Mouse (Mus musculus) CH12.LX (cell line): ENCODE results near the gene Usp18. TPM values are rescaled to one million over a fixed set of nuclear protein-coding genes. Genes with fewer than 3 reads are reported as not detected.

Source experiments
- DNase-seq: peaks from one replicate; pipeline ENCODE4 v3.0.0-alpha.2; 2013; ENCODE audit errors: extremely low read depth
- H3K27ac ChIP-seq: 2 replicates; pipeline ENCODE4 v1.5.1; 2012; ENCODE audit warnings: low read depth, mild to moderate bottlenecking, control low read depth, moderate library complexity; ENCODE audit not compliant: insufficient read depth
- H3K27me3 ChIP-seq: replicated peaks from 2 replicates; pipeline ENCODE3; 2012; ENCODE audit warnings: inconsistent platforms
- H3K36me3 ChIP-seq, 2 experiments: replicated peaks in 1 of 2; 2 replicates each; pipeline versions ENCODE3 to v1.6.1; 2012; ENCODE audit warnings: inconsistent platforms in 1 of 2, low read length in 1 of 2, mild to moderate bottlenecking in 1 of 2, mixed read lengths in 1 of 2, moderate library complexity in 1 of 2; ENCODE audit not compliant: control insufficient read depth in 1 of 2, insufficient read depth in 1 of 2
- H3K4me1 ChIP-seq, 2 experiments: 2 replicates each; pipeline ENCODE4 v1.6.1; 2012; ENCODE audit warnings: inconsistent platforms in 1 of 2, moderate library complexity in 1 of 2; ENCODE audit not compliant: insufficient read depth in 2 of 2, control insufficient read depth in 1 of 2
- H3K4me2 ChIP-seq: 2 replicates; pipeline ENCODE4 v1.6.1; 2012; ENCODE audit warnings: low read depth, mild to moderate bottlenecking, control low read depth; ENCODE audit not compliant: poor library complexity, insufficient read depth, severe bottlenecking
- H3K4me3 ChIP-seq, 3 experiments: fragments of 150-350 bp in 1 of 3; sonication (generic) in 1 of 3; replicated peaks in 1 of 3; 2 replicates each; pipeline versions ENCODE3 to v1.5.1; 2011 to 2012; ENCODE audit warnings: low read depth in 2 of 3, low read length in 2 of 3, mild to moderate bottlenecking in 2 of 3, moderate library complexity in 2 of 3, control low read depth in 1 of 3, improper control_type of control experiment in 1 of 3, inconsistent platforms in 1 of 3, mixed read lengths in 1 of 3; ENCODE audit not compliant: poor library complexity in 1 of 3
- H3K79me2 ChIP-seq: replicated peaks from 2 replicates; pipeline ENCODE4 v1.6.1; 2012; ENCODE audit warnings: mild to moderate bottlenecking, moderate library complexity; ENCODE audit not compliant: control insufficient read depth, poor library complexity, insufficient read depth, severe bottlenecking; ENCODE audit errors: extremely low read depth
- H3K9ac ChIP-seq: 2 replicates; pipeline ENCODE4 v1.6.1; 2012; ENCODE audit warnings: low read depth, mild to moderate bottlenecking, control low read depth, moderate library complexity; ENCODE audit not compliant: insufficient read depth
- H3K9me3 ChIP-seq: replicated peaks from 2 replicates; pipeline ENCODE3; 2012; ENCODE audit warnings: low read length, inconsistent platforms, mixed read lengths
- BHLHE40 ChIP-seq: IDR thresholded peaks from 2 replicates; pipeline ENCODE4 v1.6.1; 2011; ENCODE audit warnings: mild to moderate bottlenecking, low read depth, low read length, improper control_type of control experiment
- CHD1 ChIP-seq: IDR thresholded peaks from 2 replicates; pipeline ENCODE4 v1.6.1; 2012; ENCODE audit warnings: low read depth, low read length, improper control_type of control experiment, inconsistent platforms
- CHD2 ChIP-seq: IDR thresholded peaks from 2 replicates; pipeline ENCODE4 v1.6.1; 2011; ENCODE audit warnings: low read length, improper control_type of control experiment
- CTCF ChIP-seq, 2 experiments: IDR thresholded peaks in 1 of 2; conservative IDR thresholded peaks in 1 of 2; 2 replicates each; pipeline ENCODE4 v1.5.1; 2011 to 2012; ENCODE audit warnings: low read depth in 2 of 2, low read length in 2 of 2, improper control_type of control experiment in 1 of 2, inconsistent platforms in 1 of 2, mild to moderate bottlenecking in 1 of 2, moderate library complexity in 1 of 2
- E2F4 ChIP-seq: IDR thresholded peaks from 2 replicates; pipeline ENCODE4 v1.6.1; 2011; ENCODE audit warnings: low read depth, low read length, improper control_type of control experiment; ENCODE audit not compliant: insufficient replicate concordance
- ELF1 ChIP-seq: IDR thresholded peaks from 2 replicates; pipeline ENCODE4 v1.6.1; 2014; ENCODE audit warnings: low read depth, mild to moderate bottlenecking, inconsistent platforms, low read length, improper control_type of control experiment
- EP300 ChIP-seq: IDR thresholded peaks from 2 replicates; pipeline ENCODE4 v1.6.1; 2011; ENCODE audit warnings: low read length, improper control_type of control experiment
- ETS1 ChIP-seq: conservative IDR thresholded peaks from 2 replicates; pipeline ENCODE4 v1.6.1; 2012; ENCODE audit warnings: low read depth, mild to moderate bottlenecking, inconsistent platforms, low read length, improper control_type of control experiment, moderate library complexity
- GABPA ChIP-seq: IDR thresholded peaks from 2 replicates; pipeline ENCODE4 v1.6.1; 2012; ENCODE audit warnings: low read depth, low read length, improper control_type of control experiment, inconsistent platforms; ENCODE audit not compliant: insufficient replicate concordance
- HCFC1 ChIP-seq: IDR thresholded peaks from 2 replicates; pipeline ENCODE4 v1.6.1; 2012; ENCODE audit warnings: low read depth, mild to moderate bottlenecking, inconsistent platforms, low read length, improper control_type of control experiment
- IRF4 ChIP-seq: IDR thresholded peaks from 2 replicates; pipeline ENCODE4 v1.6.1; 2014; ENCODE audit warnings: low read depth, mild to moderate bottlenecking, inconsistent platforms, low read length, improper control_type of control experiment
- JUN ChIP-seq: IDR thresholded peaks from 2 replicates; pipeline ENCODE4 v1.6.1; 2011; ENCODE audit warnings: low read depth, mild to moderate bottlenecking, low read length, improper control_type of control experiment, moderate library complexity; ENCODE audit not compliant: insufficient read depth
- JUND ChIP-seq: conservative IDR thresholded peaks from 2 replicates; pipeline ENCODE4 v1.6.1; 2011; ENCODE audit warnings: low read depth, low read length, improper control_type of control experiment
- KAT2A ChIP-seq: IDR thresholded peaks from 2 replicates; pipeline ENCODE4 v1.6.1; 2012; ENCODE audit warnings: low read length, improper control_type of control experiment, inconsistent platforms; ENCODE audit not compliant: insufficient replicate concordance
- MAFK ChIP-seq: IDR thresholded peaks from 2 replicates; pipeline ENCODE4 v1.6.1; 2011; ENCODE audit warnings: low read length, improper control_type of control experiment; ENCODE audit not compliant: insufficient replicate concordance
- MAX ChIP-seq: IDR thresholded peaks from 2 replicates; pipeline ENCODE4 v1.6.1; 2011; ENCODE audit warnings: low read length, improper control_type of control experiment
- MAZ ChIP-seq: IDR thresholded peaks from 2 replicates; pipeline ENCODE4 v1.6.1; 2012; ENCODE audit warnings: low read depth, mild to moderate bottlenecking, inconsistent platforms, low read length, improper control_type of control experiment, moderate library complexity
- MEF2A ChIP-seq: IDR thresholded peaks from 2 replicates; pipeline ENCODE4 v1.6.1; 2014; ENCODE audit warnings: low read depth, mild to moderate bottlenecking, inconsistent platforms, low read length, improper control_type of control experiment, borderline replicate concordance
- MXI1 ChIP-seq: IDR thresholded peaks from 2 replicates; pipeline ENCODE4 v1.6.1; 2011; ENCODE audit warnings: mild to moderate bottlenecking, low read depth, low read length, improper control_type of control experiment
- MYC ChIP-seq: IDR thresholded peaks from 2 replicates; pipeline ENCODE4 v1.6.1; 2011; ENCODE audit warnings: low read depth, mild to moderate bottlenecking, improper control_type of control experiment, low read length
- NELFE ChIP-seq: IDR thresholded peaks from 2 replicates; pipeline ENCODE4 v1.6.1; 2011; ENCODE audit warnings: low read depth, low read length, improper control_type of control experiment
- NRF1 ChIP-seq: IDR thresholded peaks from 2 replicates; pipeline ENCODE4 v1.6.1; 2014; ENCODE audit warnings: low read depth, mild to moderate bottlenecking, inconsistent platforms, low read length, improper control_type of control experiment, moderate library complexity
- PAX5 ChIP-seq: IDR thresholded peaks from 2 replicates; pipeline ENCODE4 v1.6.1; 2012; ENCODE audit warnings: low read length, inconsistent platforms, mixed read lengths
- POLR2A ChIP-seq: IDR thresholded peaks from 2 replicates; pipeline ENCODE4 v1.6.1; 2011; ENCODE audit warnings: low read depth, mild to moderate bottlenecking, improper control_type of control experiment, low read length
- POLR2AphosphoS2 ChIP-seq: IDR thresholded peaks from 2 replicates; pipeline ENCODE4 v1.6.1; 2011; ENCODE audit warnings: low read depth, low read length, improper control_type of control experiment
- RAD21 ChIP-seq: IDR thresholded peaks from 2 replicates; pipeline ENCODE4 v1.6.1; 2011; ENCODE audit warnings: low read depth, mild to moderate bottlenecking, low read length, improper control_type of control experiment, moderate library complexity
- RCOR1 ChIP-seq: conservative IDR thresholded peaks from 2 replicates; pipeline ENCODE4 v1.6.1; 2012; ENCODE audit warnings: low read depth, mild to moderate bottlenecking, inconsistent platforms, low read length, improper control_type of control experiment
- SIN3A ChIP-seq: IDR thresholded peaks from 2 replicates; pipeline ENCODE4 v1.6.1; 2012; ENCODE audit warnings: low read length, improper control_type of control experiment, inconsistent platforms
- SMC3 ChIP-seq: IDR thresholded peaks from 2 replicates; pipeline ENCODE4 v1.6.1; 2011; ENCODE audit warnings: low read depth, low read length, improper control_type of control experiment
- TBP ChIP-seq: conservative IDR thresholded peaks from 2 replicates; pipeline ENCODE4 v1.6.1; 2011; ENCODE audit warnings: low read depth, low read length, improper control_type of control experiment
- TCF12 ChIP-seq: IDR thresholded peaks from 2 replicates; pipeline ENCODE4 v1.6.1; 2014; ENCODE audit warnings: low read depth, mild to moderate bottlenecking, inconsistent platforms, low read length, improper control_type of control experiment
- UBTF ChIP-seq: IDR thresholded peaks from 2 replicates; pipeline ENCODE4 v1.6.1; 2012; ENCODE audit warnings: low read depth, mild to moderate bottlenecking, inconsistent platforms, low read length, improper control_type of control experiment, moderate library complexity
- USF1 ChIP-seq: IDR thresholded peaks from 2 replicates; pipeline ENCODE4 v1.6.1; 2014; ENCODE audit warnings: low read depth, mild to moderate bottlenecking, inconsistent platforms, low read length, improper control_type of control experiment
- USF2 ChIP-seq: conservative IDR thresholded peaks from 2 replicates; pipeline ENCODE4 v1.6.1; 2011; ENCODE audit warnings: low read depth, low read length, improper control_type of control experiment
- ZC3H11A ChIP-seq: IDR thresholded peaks from 2 replicates; pipeline ENCODE4 v1.6.1; 2012; ENCODE audit warnings: low read depth, mild to moderate bottlenecking, inconsistent platforms, low read length, improper control_type of control experiment
- ZKSCAN1 ChIP-seq: IDR thresholded peaks from 2 replicates; pipeline ENCODE4 v1.6.1; 2012; ENCODE audit warnings: low read depth, inconsistent platforms, low read length, improper control_type of control experiment, borderline replicate concordance
- ZMIZ1 ChIP-seq: IDR thresholded peaks from 2 replicates; pipeline ENCODE4 v1.6.1; 2012; ENCODE audit warnings: low read depth, mild to moderate bottlenecking, inconsistent platforms, low read length, improper control_type of control experiment
- ZNF384 ChIP-seq: IDR thresholded peaks from 2 replicates; pipeline ENCODE4 v1.6.1; 2012; ENCODE audit warnings: low read depth, low read length, improper control_type of control experiment, inconsistent platforms
- dilution Hi-C: fragments of 300-500 bp; cut with MboI; formaldehyde crosslinking; loops from 2 replicates; pipeline ENCODE4 v1.14.3; 2020; ENCODE audit warnings: low sequenced_read_pairs; ENCODE audit not compliant: extremely low pct_unique_long_range_greater_than_20kb, extremely low pct_ligation_motif_present
- in situ Hi-C: fragments of 300-500 bp; cut with MboI; formaldehyde crosslinking; loops from 3 replicates; pipeline ENCODE4 v1.14.3; 2019; ENCODE audit warnings: low sequenced_read_pairs, low pct_ligation_motif_present, low pct_unique_long_range_greater_than_20kb, mixed read lengths
- polyA plus RNA-seq: library from polyadenylated mRNA; unstranded; fragments of >175 nt; gene quantifications from 2 replicates; pipeline ENCODE4 v1.2.1, GENCODE M21; 2012; ENCODE audit warnings: low read depth; ENCODE audit not compliant: insufficient read length
- total RNA-seq, 2 experiments: library from RNA; depleted of rRNA; stranded (reverse); fragments of 300-350 nt in 1 of 2; fragments of >200 nt in 1 of 2; gene quantifications; 2 replicates each; pipeline ENCODE4 v1.2.3; 2012 to 2014

The Usp18 gene
- total and polyA plus RNA-seq, 3 experiments: 0.36 to 1.5 (median 1.3) TPM

DNA sequence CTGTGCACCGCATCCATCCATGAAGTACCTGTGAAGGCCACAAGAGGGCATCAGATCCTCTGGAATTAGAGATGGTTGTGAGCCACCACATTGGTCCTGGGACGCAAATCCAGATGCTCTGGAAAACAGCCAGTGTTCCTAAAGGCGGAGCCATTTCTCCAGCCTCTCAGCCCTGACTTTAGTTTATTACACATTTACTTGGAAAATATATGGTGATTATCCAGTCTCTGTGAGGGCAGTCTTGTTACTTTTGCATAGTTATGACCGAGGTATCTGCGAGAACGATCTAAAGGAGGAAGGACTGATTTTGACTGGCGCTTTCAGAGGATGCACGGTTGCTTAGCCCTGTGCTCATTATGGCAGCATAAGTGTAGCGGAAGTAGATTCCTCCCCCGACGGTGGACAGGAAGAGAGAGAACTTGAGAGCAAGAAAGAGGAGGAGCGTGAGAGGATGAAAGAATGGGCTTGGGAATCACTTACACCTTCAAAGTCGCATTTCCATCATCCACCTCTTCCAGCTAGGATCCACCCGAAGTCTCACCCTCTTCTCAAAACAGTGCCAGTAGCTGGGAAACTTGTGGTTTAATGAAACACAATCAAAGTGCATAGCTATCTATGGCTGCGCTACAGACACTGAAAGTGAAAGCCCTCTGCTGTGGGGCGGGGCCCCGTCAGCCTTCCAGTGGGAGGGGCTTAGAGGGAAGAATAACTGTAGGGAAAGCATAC lies 26.5 kb downstream of the Usp18 start:
- H3K9me3 ChIP-seq: peaks cover 2% of the 10 kb centered on the region
- peak overlapping the region; percentile 64; the same call in 1 of the 2 replicates for H3K9ac ChIP-seq
- no peaks in the 10 kb centered on the region for H3K79me2 ChIP-seq
- H3K4me3 ChIP-seq: peak overlapping the region; percentile 70 to 100 (median 82)
- H3K4me1 ChIP-seq: peaks cover 5 to 19% of the 10 kb centered on the region in 2 experiments; a peak in 2 of 4 replicates
- TF ChIP-seq JUN (no peak), MAZ (peak; percentile 56; the same call in 1 of the 2 replicates), SMC3 (peak; percentile 68), ZKSCAN1 (no peak), JUND (no peak), TBP (peak; percentile 68; the same call in 1 of the 2 replicates), SIN3A (peak; percentile 66; the same call in 1 of the 2 replicates), ELF1 (peak; percentile 78), RAD21 (peak; percentile 56), CHD1 (peak; percentile 91), KAT2A (no peak), POLR2AphosphoS2 (peak; percentile 54; the same call in 1 of the 2 replicates), MXI1 (peak; percentile 47; the same call in 1 of the 2 replicates), CHD2 (no peak), NRF1 (no peak), UBTF (no peak), ZMIZ1 (0 out of 2 replicates have a peak, but pooled peaks have one; percentile 16), ETS1 (peak; percentile 5; the same call in 1 of the 2 replicates), PAX5 (no peak), MAX (peak; percentile 45; the same call in 1 of the 2 replicates), ZNF384 (no peak), NELFE (peak; percentile 48), TCF12 (peak; percentile 76), MAFK (no peak), MYC (peak; percentile 34; the same call in 1 of the 2 replicates), HCFC1 (peak; percentile 60), GABPA (no peak), USF1 (no peak), ZC3H11A (no peak), USF2 (no peak), EP300 (no peak), MEF2A (0 out of 2 replicates have a peak, but pooled peaks have one; percentile 18), RCOR1 (no peak), IRF4 (peak; percentile 58), CTCF (conservative IDR thresholded peaks at IDR 0.05 in 1 of 2, IDR thresholded peaks at IDR 0.05 in 1 of 2; ENCODE audit: low read depth in 2 of 2, low read length in 2 of 2) (peak; percentile 80 to 81), POLR2A (peak; percentile 67), E2F4 (no peak), BHLHE40 (no peak)
- dilution Hi-C loops (no loop called here), in situ Hi-C loops (no loop called here)
- peak; percentile 85 for DNase-seq
- H3K36me3 ChIP-seq: peaks cover 0 to 20% of the 10 kb centered on the region in 2 experiments
- peaks cover 16% of the 10 kb centered on the region for H3K27me3 ChIP-seq
- H3K27ac ChIP-seq: peak overlapping the region; percentile 63
- H3K4me2 ChIP-seq: peak overlapping the region; percentile 72
